Mouse (Mus musculus): ENCODE results near the gene Olfr772.
"Not testable (repeated sequence)": the region's sequence is repeated elsewhere in the genome, so short reads cannot be mapped to it uniquely, and the experiment has no call there.

Olfr772 gene

GRCm38 (mm10) chr10:129177821-129178220 lies at the start of gene Olfr772:
Gene Olfr772 (minus strand): TSS chr10:129177921.
- DNase-seq (ENCODE audit: low spot score) = not testable (repeated sequence)

GRCm38 (mm10) chr10:129187319-129187718 lies 9.6 kb upstream of the Olfr772 start, which contains the start of gene Olfr773:
Gene Olfr773 (minus strand): TSS chr10:129187419.
- not testable (repeated sequence) for DNase-seq (ENCODE audit: low spot score)

- DNase-seq (ENCODE audit: low spot score) = no peak
These were observed 13.1 kb downstream of the Olfr772 start, which contains the start of gene Olfr771 for GRCm38 (mm10) chr10:129164651-129165050. Gene Olfr771 (minus strand): TSS chr10:129164751.

- no peak for DNase-seq (ENCODE audit: low spot score)
These were observed 38.8 kb downstream of the Olfr772 start, which contains the start of gene Olfr770 for GRCm38 (mm10) chr10:129138898-129139297. Gene Olfr770 (minus strand): TSS chr10:129138998.
